Mouse (Mus musculus) kidney, adult 2 months (tissue): ENCODE measurements around the gene Cyth2. TPM values are rescaled to one million over a fixed set of nuclear protein-coding genes. Genes with fewer than 3 reads are reported as not detected.

ENCODE experiments used
- DNase-seq: peaks from one replicate; pipeline ENCODE4 v3.0.0; 2021
- H3K27ac ChIP-seq: fragments of 200-500 bp; 2 replicates; pipeline ENCODE4 v1.5.1; 2012; ENCODE audit warnings: low read depth, low read length, control low read depth, inconsistent platforms; ENCODE audit not compliant: insufficient read depth
- H3K27me3 ChIP-seq: fragments of 200-500 bp; replicated peaks from 2 replicates; pipeline ENCODE4 v1.6.1; 2012; ENCODE audit warnings: mild to moderate bottlenecking, moderate library complexity, low read length, inconsistent platforms; ENCODE audit not compliant: control insufficient read depth, insufficient read depth
- H3K36me3 ChIP-seq: fragments of 200-500 bp; 2 replicates; pipeline ENCODE4 v1.6.1; 2012; ENCODE audit warnings: mild to moderate bottlenecking, moderate library complexity, low read length, inconsistent platforms; ENCODE audit not compliant: control insufficient read depth, insufficient read depth
- H3K4me1 ChIP-seq: fragments of 200-500 bp; 2 replicates; pipeline ENCODE4 v1.6.1; 2011; ENCODE audit warnings: low read length; ENCODE audit not compliant: control insufficient read depth, insufficient read depth
- H3K4me3 ChIP-seq: fragments of 200-500 bp; 2 replicates; pipeline ENCODE4 v1.5.1; 2011; ENCODE audit warnings: mild to moderate bottlenecking, low read depth, low read length, control low read depth; ENCODE audit not compliant: insufficient read depth
- CTCF ChIP-seq: fragments of 200-500 bp; conservative IDR thresholded peaks from 2 replicates; pipeline ENCODE4 v1.5.1; 2011; ENCODE audit warnings: low read depth, mild to moderate bottlenecking, control low read depth, low read length, moderate library complexity, mixed read lengths; ENCODE audit not compliant: insufficient read depth, insufficient read length
- POLR2A ChIP-seq: fragments of 200-500 bp; IDR thresholded peaks from one replicate; pipeline ENCODE4 v1.6.1; 2011; ENCODE audit warnings: low read depth, low read length, control low read depth
- WGBS: fragments of 180-500 bp; shearing (Covaris S2); methylation state at CpG from one replicate; pipeline ENCODE4 v1.1.7; 2018; 5-methylcytosine and 5-hydroxymethylcytosine counted together
- polyA plus RNA-seq: library from polyadenylated mRNA; depleted of rRNA; stranded (reverse); fragments of >200 nt; gene quantifications from 2 replicates; pipeline ENCODE4 v1.2.3, GENCODE M21; 2012

Cyth2 gene
- polyA plus RNA-seq, 1 experiment = 44.7 TPM

DNA sequence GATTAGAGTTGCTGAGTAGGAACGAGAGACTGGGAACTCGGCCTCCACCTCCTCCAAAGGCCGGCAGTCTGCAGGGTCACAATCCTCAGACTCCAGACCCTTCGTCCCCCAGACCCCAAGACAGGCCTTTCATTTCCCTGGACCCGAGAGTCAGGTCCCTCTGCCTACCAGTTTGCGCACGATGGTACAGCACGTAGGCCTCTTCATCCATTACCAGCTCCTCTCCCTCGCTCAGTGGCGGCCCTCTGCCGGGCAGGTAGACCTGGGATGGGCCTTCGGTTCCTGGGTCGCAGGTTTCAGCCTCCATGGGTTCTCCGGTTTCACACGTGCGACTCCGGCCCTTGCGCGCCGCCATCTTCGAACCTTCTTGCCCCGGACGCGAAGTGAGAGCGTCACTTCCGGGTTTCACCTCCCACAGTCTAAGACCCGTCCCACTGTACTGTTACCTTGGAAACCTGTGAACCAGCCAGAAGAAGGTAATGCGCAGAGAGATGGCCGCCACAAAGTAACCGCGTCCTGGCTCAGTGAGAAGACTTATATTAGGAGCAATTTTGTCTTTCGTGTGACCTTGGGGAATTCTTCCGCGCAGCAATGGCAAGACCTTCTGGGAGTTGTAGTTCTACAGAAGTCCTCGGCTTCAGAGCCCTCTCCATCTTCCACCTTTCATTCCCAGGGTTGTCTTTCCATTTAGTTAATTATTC lies 16.2 kb upstream of the Cyth2 start, which contains the start of gene Grwd1:
Gene Grwd1, minus strand, starts transcription at position 518 of the 701 bp plus-strand sequence.
- H3K27ac ChIP-seq = peak within 1 kb of the TSS; percentile 99
- H3K27me3 ChIP-seq = peaks cover 4% of the 10 kb centered on the region
- peak within 1 kb of the TSS; percentile 100 for H3K4me3 ChIP-seq
- H3K36me3 ChIP-seq = no peaks in the 10 kb centered on the region
- TF ChIP-seq POLR2A (no peak), CTCF (no peak)
- under 1% methylated on average over 35 of the region's 35 CpGs for WGBS
- H3K4me1 ChIP-seq = peaks cover 5% of the 10 kb centered on the region; the same call in 1 of the 2 replicates
- peak; percentile 93 for DNase-seq

DNA sequence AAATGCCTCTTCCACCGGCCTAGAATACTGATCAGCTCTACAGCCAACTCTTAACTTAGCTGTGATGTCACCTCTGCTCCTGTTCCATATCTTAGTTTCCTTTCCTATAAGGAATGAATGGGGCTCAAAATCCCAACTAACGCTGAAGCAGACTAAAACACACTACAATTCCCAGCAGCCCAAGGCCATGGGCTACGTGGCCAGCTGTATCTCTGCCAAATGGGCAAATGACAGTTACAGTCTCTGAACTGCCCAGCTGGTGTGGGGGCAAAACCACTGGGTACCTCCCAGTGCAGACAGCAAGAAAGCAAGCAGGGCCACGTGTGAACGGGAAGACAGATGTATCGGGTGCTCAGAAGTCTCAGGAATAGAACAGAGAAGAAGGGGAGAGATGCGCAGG lies 12.2 kb upstream of the Cyth2 start:
- Histone ChIP-seq H3K4me3 (no peak overlapping the region), H3K27me3 (no peaks in the 10 kb centered on the region), H3K36me3 (no peaks in the 10 kb centered on the region), H3K27ac (no peak overlapping the region), H3K4me1 (peaks cover 5% of the 10 kb centered on the region; the same call in 1 of the 2 replicates)
- DNase-seq = no peak
- WGBS = 90% methylated on average over 7 of the region's 7 CpGs
- no peak for TF ChIP-seq POLR2A

DNA sequence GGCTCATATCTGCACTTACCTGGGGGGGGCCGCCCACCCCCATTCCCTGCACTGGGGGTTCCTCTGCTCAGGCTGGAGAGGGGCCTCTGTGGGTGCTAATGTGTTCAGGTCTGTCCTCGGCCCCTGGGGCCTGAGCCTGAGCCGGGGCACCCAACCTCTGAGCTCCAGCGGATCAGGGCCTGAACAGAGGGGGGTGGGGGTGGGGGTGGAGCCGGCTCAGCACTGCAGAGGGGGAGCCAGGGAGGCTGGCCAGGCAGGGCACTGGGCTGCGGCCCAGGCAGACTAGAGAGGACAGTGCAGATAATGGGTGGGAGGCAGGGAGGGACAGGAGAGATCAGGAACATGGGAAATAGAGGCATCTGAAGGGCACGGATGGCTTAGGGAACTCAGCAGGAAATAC lies 10.2 kb upstream of the Cyth2 start, which contains the start of gene Kcnj14:
Gene Kcnj14, minus strand, starts transcription at position 185 of the 400 bp plus-strand sequence.
- DNase-seq = no peak
- H3K36me3 ChIP-seq = no peaks in the 10 kb centered on the region
- H3K4me1 ChIP-seq = no peaks in the 10 kb centered on the region

DNA sequence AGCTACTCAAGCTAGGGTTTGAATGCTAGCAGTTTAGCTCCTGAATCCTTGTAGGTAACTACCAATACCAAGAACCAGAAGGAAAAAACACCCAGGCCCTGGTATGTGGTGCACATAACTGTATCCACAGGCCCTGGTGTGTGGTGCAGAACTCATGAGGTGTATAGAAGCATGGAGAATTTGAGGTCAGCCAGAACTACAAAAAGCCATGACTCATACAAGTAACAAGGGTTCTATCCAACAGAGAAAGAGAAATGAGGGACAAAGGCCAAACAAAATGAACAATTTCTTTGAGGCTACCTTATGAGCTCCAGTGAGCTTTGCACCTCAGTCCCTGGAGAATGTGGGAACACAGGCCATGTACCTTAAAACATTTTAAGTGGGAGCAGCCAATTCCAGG lies 6.5 kb upstream of the Cyth2 start:
- H3K4me3 ChIP-seq = no peak overlapping the region
- H3K4me1 ChIP-seq = no peaks in the 10 kb centered on the region
- H3K27me3 ChIP-seq = no peaks in the 10 kb centered on the region
- H3K36me3 ChIP-seq = no peaks in the 10 kb centered on the region
- no peak overlapping the region for H3K27ac ChIP-seq
- no peak for TF ChIP-seq CTCF
- TF ChIP-seq POLR2A = no peak
- no peak for DNase-seq

More for the DNA sequence above, 10.2 kb upstream of the Cyth2 start, which contains the start of gene Kcnj14:
- 76% methylated on average over 7 of the region's 7 CpGs for WGBS
- H3K27ac ChIP-seq = no peak within 1 kb of the TSS
- TF ChIP-seq CTCF = no peak
- no peak for TF ChIP-seq POLR2A
- no peaks in the 10 kb centered on the region for H3K27me3 ChIP-seq
- H3K4me3 ChIP-seq = no peak within 1 kb of the TSS

DNA sequence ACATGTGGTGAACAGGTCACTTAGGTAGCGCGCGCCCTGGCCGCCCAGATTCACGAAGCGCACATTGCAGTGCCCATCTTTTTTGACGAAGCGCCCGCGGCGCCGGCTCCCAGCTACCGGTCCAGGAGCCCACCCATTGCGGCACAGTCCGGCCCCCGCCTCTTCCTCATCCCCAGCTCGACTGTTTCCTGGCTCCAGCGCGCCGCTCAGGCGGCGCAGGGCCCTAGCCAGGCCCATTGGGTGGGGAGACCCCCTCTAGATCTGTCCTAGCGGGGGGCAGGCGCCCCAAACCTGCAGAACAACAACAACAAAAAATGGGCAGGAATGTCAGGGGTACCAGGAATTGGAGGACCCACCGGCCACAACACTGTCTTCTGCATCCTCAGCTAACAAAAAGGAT lies 5.5 kb upstream of the Cyth2 start:
- no peak overlapping the region for H3K27ac ChIP-seq
- 15% methylated on average over 25 of the region's 25 CpGs for WGBS
- H3K36me3 ChIP-seq = no peaks in the 10 kb centered on the region
- TF ChIP-seq CTCF = no peak
- TF ChIP-seq POLR2A = no peak
- no peaks in the 10 kb centered on the region for H3K27me3 ChIP-seq
- no peak overlapping the region for H3K4me3 ChIP-seq
- DNase-seq = no peak
- H3K4me1 ChIP-seq = no peaks in the 10 kb centered on the region

DNA sequence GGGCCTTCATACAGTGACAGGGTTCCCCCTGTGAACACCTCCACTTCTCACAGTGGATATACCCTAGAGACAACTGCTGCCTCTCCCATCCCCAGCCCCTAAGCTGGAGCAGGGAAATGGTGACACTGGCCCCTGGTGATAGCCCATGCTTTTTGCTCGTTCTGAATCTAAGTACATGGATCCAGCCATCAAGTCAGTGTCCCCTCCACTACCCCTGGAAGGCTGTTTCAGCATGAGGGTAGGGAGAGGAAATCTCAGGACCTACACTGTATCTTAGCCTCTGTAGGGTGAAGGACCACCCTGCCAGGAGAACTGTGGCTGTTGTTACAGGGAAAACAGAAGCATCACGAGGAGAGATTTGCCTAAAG lies 1.6 kb upstream of the Cyth2 start:
- DNase-seq = no peak
- no peak overlapping the region for H3K4me3 ChIP-seq
- no peaks in the 10 kb centered on the region for H3K27me3 ChIP-seq
- TF ChIP-seq CTCF (no peak), POLR2A (no peak)
- H3K36me3 ChIP-seq = no peaks in the 10 kb centered on the region
- no peaks in the 10 kb centered on the region; the same call in 1 of the 2 replicates for H3K4me1 ChIP-seq
- WGBS = 78% methylated on average over 2 of the region's 2 CpGs
- H3K27ac ChIP-seq = no peak overlapping the region

DNA sequence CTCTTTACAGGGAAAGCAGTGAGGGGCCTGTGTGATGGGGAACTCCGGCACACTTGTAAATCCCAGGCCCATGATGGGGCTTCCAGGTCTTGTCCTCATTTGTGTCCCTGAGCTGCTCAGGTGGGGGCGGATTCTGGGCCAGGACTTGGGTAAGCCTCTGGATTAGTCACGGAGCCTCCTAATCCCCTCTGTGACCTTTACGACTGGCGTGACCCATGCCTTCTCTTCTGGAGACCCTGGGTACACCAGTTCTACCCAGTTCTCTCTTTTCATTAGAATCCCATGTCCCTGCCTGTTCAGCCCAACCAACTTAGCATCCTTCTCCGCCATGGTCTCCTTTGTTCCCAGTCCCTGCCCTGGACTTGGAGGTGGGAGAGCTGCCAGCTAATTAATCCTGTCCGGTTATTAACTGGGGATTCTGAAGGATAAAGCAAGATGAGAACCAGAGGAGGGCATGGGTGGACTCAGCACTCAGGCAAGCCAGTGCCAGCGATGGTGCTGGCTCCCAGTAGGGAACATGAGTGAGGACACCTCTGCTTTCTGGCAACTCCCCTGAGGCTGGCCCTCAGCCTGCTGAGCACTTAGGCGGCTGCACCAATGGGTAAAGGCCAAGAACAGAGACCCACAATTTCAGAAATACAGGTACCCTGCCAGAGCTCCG lies 1.1 kb upstream of the Cyth2 start:
- H3K4me1 ChIP-seq = no peaks in the 10 kb centered on the region; the same call in 1 of the 2 replicates
- no peak overlapping the region for H3K4me3 ChIP-seq
- no peaks in the 10 kb centered on the region for H3K27me3 ChIP-seq
- no peaks in the 10 kb centered on the region for H3K36me3 ChIP-seq
- WGBS = 66% methylated on average over 10 of the region's 10 CpGs
- TF ChIP-seq POLR2A (no peak), CTCF (no peak)
- DNase-seq = no peak
- H3K27ac ChIP-seq = no peak overlapping the region
